Mouse (Mus musculus): ENCODE measurements at regions not wholly inside any gene's neighbourhood (a gene's known extent, or its start where the extent isn't known, plus 50 kb on each side); places are given as distances from the start of the nearest gene placed in this dataset.

- 73% methylated on average over 3 of the region's 3 CpGs for WGBS
These were observed 81.8 kb upstream of the Barx2 start for GRCm38 (mm10) chr9:31995101-31995500.

GRCm38 (mm10) chr9:31995700-31996099 is 82.4 kb upstream of the Barx2 start:
- TF ChIP-seq EP300 (IDR thresholded peaks at IDR 0.05) (no peak), CTCF (IDR thresholded peaks at IDR 0.05) (no peak)
- no peaks in the 10 kb centered on the region for H3K27me3 ChIP-seq (replicated peaks; ENCODE audit: insufficient read depth, low read length)
- ATAC-seq: no peak
- no peaks in the 10 kb centered on the region for H3K36me3 ChIP-seq (ENCODE audit: insufficient read depth, low read length)
- no peak for DNase-seq (ENCODE audit: low spot score)
- no peak overlapping the region for H3K27ac ChIP-seq (ENCODE audit: low read length)
- WGBS: 62% methylated on average over 4 of the region's 4 CpGs
- no peaks in the 10 kb centered on the region for H3K9me3 ChIP-seq (ENCODE audit: low read length)
- no peak overlapping the region for H3K4me3 ChIP-seq (ENCODE audit: low read depth, low read length)
- no peak overlapping the region for H3K9ac ChIP-seq (replicated peaks; ENCODE audit: low read depth)
- no peak overlapping the region for H3K4me2 ChIP-seq (replicated peaks; ENCODE audit: low read depth, low read length)
- H3K4me1 ChIP-seq (ENCODE audit: insufficient read depth, low read depth, low read length): no peaks in the 10 kb centered on the region

More at GRCm38 (mm10) chr9:31995101-31995500, 81.8 kb upstream of the Barx2 start:
- Histone ChIP-seq H3K4me2 (replicated peaks; ENCODE audit: low read depth, low read length) (no peak overlapping the region), H3K4me3 (ENCODE audit: low read depth, low read length) (no peak overlapping the region), H3K9me3 (ENCODE audit: low read length) (no peaks in the 10 kb centered on the region), H3K9ac (replicated peaks; ENCODE audit: low read depth) (no peak overlapping the region), H3K36me3 (ENCODE audit: insufficient read depth, low read length) (no peaks in the 10 kb centered on the region), H3K27me3 (replicated peaks; ENCODE audit: insufficient read depth, low read length) (no peaks in the 10 kb centered on the region), H3K27ac (ENCODE audit: low read length) (no peak overlapping the region), H3K4me1 (ENCODE audit: insufficient read depth, low read depth, low read length) (no peaks in the 10 kb centered on the region)
- TF ChIP-seq EP300 (IDR thresholded peaks at IDR 0.05) (no peak), CTCF (IDR thresholded peaks at IDR 0.05) (no peak)
- no peak for DNase-seq (ENCODE audit: low spot score)
- no peak for ATAC-seq

GRCm38 (mm10) chr9:31996466-31997177 is 83.4 kb upstream of the Barx2 start:
- TF ChIP-seq EP300 (IDR thresholded peaks at IDR 0.05) (no peak), CTCF (IDR thresholded peaks at IDR 0.05) (0 out of 2 replicates have a peak, but pooled peaks have one; percentile 4)
- Histone ChIP-seq H3K4me2 (replicated peaks; ENCODE audit: low read depth, low read length) (no peak overlapping the region), H3K9me3 (ENCODE audit: low read length) (no peaks in the 10 kb centered on the region), H3K4me3 (ENCODE audit: low read depth, low read length) (no peak overlapping the region), H3K27ac (ENCODE audit: low read length) (no peak overlapping the region), H3K9ac (replicated peaks; ENCODE audit: low read depth) (no peak overlapping the region), H3K36me3 (ENCODE audit: insufficient read depth, low read length) (no peaks in the 10 kb centered on the region), H3K27me3 (replicated peaks; ENCODE audit: insufficient read depth, low read length) (no peaks in the 10 kb centered on the region), H3K4me1 (ENCODE audit: insufficient read depth, low read depth, low read length) (no peaks in the 10 kb centered on the region)
- WGBS: 30% methylated on average over 7 of the region's 7 CpGs
- ATAC-seq: no peak
- peak; percentile 13 for DNase-seq (ENCODE audit: low spot score)

GRCm38 (mm10) chr9:31997178-31998097 is 84.2 kb upstream of the Barx2 start:
- Histone ChIP-seq H3K9ac (replicated peaks; ENCODE audit: low read depth) (no peak overlapping the region), H3K9me3 (ENCODE audit: low read length) (no peaks in the 10 kb centered on the region), H3K36me3 (ENCODE audit: insufficient read depth, low read length) (no peaks in the 10 kb centered on the region), H3K27ac (ENCODE audit: low read length) (no peak overlapping the region), H3K4me2 (replicated peaks; ENCODE audit: low read depth, low read length) (no peak overlapping the region; the same call in 1 of the 2 replicates), H3K4me3 (ENCODE audit: low read depth, low read length) (no peak overlapping the region), H3K4me1 (ENCODE audit: insufficient read depth, low read depth, low read length) (no peaks in the 10 kb centered on the region), H3K27me3 (replicated peaks; ENCODE audit: insufficient read depth, low read length) (no peaks in the 10 kb centered on the region)
- peak; percentile 66 for ATAC-seq
- TF ChIP-seq CTCF (IDR thresholded peaks at IDR 0.05) (no peak), EP300 (IDR thresholded peaks at IDR 0.05) (no peak)
- WGBS: 25% methylated on average over 25 of the region's 25 CpGs
- peak; percentile 45 for DNase-seq (ENCODE audit: low spot score)

- no peak for DNase-seq (ENCODE audit: low spot score)
- no peak for ATAC-seq
- no peak overlapping the region for H3K27ac ChIP-seq (ENCODE audit: low read length)
These were observed 85.4 kb upstream of the Barx2 start for GRCm38 (mm10) chr9:31998488-31999280.

More at GRCm38 (mm10) chr9:31998488-31999280, 85.4 kb upstream of the Barx2 start:
- no peak overlapping the region for H3K9ac ChIP-seq (replicated peaks; ENCODE audit: low read depth)
- no peaks in the 10 kb centered on the region for H3K36me3 ChIP-seq (ENCODE audit: insufficient read depth, low read length)
- no peak for TF ChIP-seq CTCF (IDR thresholded peaks at IDR 0.05)
- no peak for TF ChIP-seq EP300 (IDR thresholded peaks at IDR 0.05)
- 80% methylated on average over 4 of the region's 4 CpGs for WGBS
- H3K4me1 ChIP-seq (ENCODE audit: insufficient read depth, low read depth, low read length): no peaks in the 10 kb centered on the region
- H3K27me3 ChIP-seq (replicated peaks; ENCODE audit: insufficient read depth, low read length): no peaks in the 10 kb centered on the region
- no peak overlapping the region for H3K4me2 ChIP-seq (replicated peaks; ENCODE audit: low read depth, low read length)
- no peaks in the 10 kb centered on the region for H3K9me3 ChIP-seq (ENCODE audit: low read length)
- no peak overlapping the region for H3K4me3 ChIP-seq (ENCODE audit: low read depth, low read length)
